Mouse (Mus musculus): Measurements from ENCODE around the gene Plekhg2. TPM values are rescaled to one million over a fixed set of nuclear protein-coding genes. Genes with fewer than 3 reads are reported as not detected.

The Plekhg2 gene
- polyA plus RNA-seq, 1 experiment from 2014 or later, result 45.3 TPM

DNA sequence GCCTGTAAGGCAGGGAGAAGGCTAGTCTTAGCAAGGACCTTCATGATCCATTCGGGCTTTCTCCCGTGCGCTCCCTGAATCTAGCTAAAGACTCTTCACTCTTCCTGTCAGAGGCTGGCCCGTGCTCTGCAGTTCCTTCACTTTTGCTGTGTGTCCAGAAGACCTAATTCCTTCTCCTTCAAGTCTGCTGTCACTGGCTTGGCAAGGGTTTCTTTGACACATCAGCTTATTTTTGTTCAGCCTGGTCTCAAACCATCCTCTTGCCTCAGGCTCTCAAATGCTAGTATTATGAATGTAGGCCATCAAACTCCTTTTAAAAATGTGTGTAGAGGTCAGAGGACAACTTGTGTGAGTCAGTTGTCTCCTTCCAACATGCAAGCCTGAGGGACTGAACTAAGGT is 11.2 kb upstream of the Plekhg2 start:
- ATAC-seq (no peak), DNase-seq (ENCODE audit: low read depth, low spot score) (no peak)
- CTCF ChIA-PET, result interaction anchor here (1.0 kb wide), 1 partner anchor 39 kb away, joined by 3 read pairs; no protein-coding TSS in a partner anchor
- TF ChIP-seq CTCF (IDR thresholded peaks at IDR 0.05), result no peak
- H3K27me3 ChIP-seq, result no peaks in the 10 kb centered on the region
- in situ Hi-C loops (cut with MboI; ENCODE audit: low pct_unique_long_range_greater_than_20kb), result no loop called here
- POLR2A ChIA-PET, result interaction anchor here (1.8 kb wide), 1 partner anchor 8 kb away, joined by 8 read pairs; no protein-coding TSS in a partner anchor

DNA sequence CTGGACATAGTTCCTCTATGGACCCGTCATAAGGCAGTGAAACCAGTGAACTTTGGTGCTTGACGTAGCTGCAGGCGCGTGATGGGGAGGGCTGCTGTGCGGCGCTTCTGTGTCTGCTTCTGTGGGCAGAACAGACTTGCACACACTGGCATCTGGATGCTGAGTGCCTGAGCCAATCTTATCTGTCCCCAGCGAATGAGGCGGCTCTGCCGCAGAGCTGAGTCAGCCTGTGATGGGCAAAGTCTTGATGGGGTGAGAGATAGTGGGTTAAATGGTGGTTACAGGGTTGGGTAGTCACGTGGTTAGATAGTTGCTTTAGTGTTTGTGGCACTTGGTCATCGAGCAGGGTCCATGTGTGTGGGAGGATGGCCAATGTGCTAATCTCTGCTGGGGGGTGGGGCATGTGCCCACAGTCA is 10.6 kb upstream of the Plekhg2 start:
- ATAC-seq (no peak), DNase-seq (ENCODE audit: low read depth, low spot score) (no peak)
- POLR2A ChIA-PET, result interaction anchor here (0.6 to 2.0 kb wide), 3 partner anchors 8 to 427 kb away, joined by 4 to 8 read pairs (median 7); partner anchors contain the start of gene Rps16
- CTCF ChIA-PET, result no interaction called here
- no peak for TF ChIP-seq CTCF (IDR thresholded peaks at IDR 0.05)
- in situ Hi-C loops (cut with MboI; ENCODE audit: low pct_unique_long_range_greater_than_20kb), result no loop called here
- H3K27me3 ChIP-seq, result no peaks in the 10 kb centered on the region

- in situ Hi-C loops (cut with MboI; ENCODE audit: low pct_unique_long_range_greater_than_20kb), result no loop called here
- no peak for TF ChIP-seq CTCF (IDR thresholded peaks at IDR 0.05)
- DNase-seq (ENCODE audit: low read depth, low spot score) (no peak), ATAC-seq (no peak)
- ChIA-PET CTCF (no interaction called here), POLR2A (interaction anchor here (0.6 to 2.0 kb wide), 2 partner anchors 32 to 427 kb away, joined by 4 to 7 read pairs; partner anchors contain the start of gene Rps16)
- no peaks in the 10 kb centered on the region for H3K27me3 ChIP-seq
Observed at GRCm38 (mm10) chr7:28382347-28382951, 10.1 kb upstream of the Plekhg2 start.

- POLR2A ChIA-PET, result interaction anchor here (0.5 to 2.0 kb wide), 2 partner anchors 24 to 31 kb away, joined by 3 to 7 read pairs; partner anchors contain the start of gene Rps16
- CTCF ChIA-PET, result no interaction called here
- H3K27me3 ChIP-seq, result no peaks in the 10 kb centered on the region
- in situ Hi-C loops (cut with MboI; ENCODE audit: low pct_unique_long_range_greater_than_20kb), result no loop called here
- ATAC-seq, result peak; percentile 14
- TF ChIP-seq CTCF (IDR thresholded peaks at IDR 0.05), result no peak
- no peak for DNase-seq (ENCODE audit: low read depth, low spot score)
Observed at GRCm38 (mm10) chr7:28381938-28382337, 9.5 kb upstream of the Plekhg2 start.

GRCm38 (mm10) chr7:28381017-28381790 is 8.8 kb upstream of the Plekhg2 start:
- no peaks in the 10 kb centered on the region for H3K27me3 ChIP-seq
- CTCF ChIA-PET, result no interaction called here
- no peak for TF ChIP-seq CTCF (IDR thresholded peaks at IDR 0.05)
- POLR2A ChIA-PET, result interaction anchor here (0.5 to 2.0 kb wide), 2 partner anchors 24 to 30 kb away, joined by 3 to 7 read pairs; partner anchors contain the start of gene Rps16
- in situ Hi-C loops (cut with MboI; ENCODE audit: low pct_unique_long_range_greater_than_20kb), result no loop called here
- ATAC-seq (peak; percentile 18), DNase-seq (ENCODE audit: low read depth, low spot score) (no peak)

DNA sequence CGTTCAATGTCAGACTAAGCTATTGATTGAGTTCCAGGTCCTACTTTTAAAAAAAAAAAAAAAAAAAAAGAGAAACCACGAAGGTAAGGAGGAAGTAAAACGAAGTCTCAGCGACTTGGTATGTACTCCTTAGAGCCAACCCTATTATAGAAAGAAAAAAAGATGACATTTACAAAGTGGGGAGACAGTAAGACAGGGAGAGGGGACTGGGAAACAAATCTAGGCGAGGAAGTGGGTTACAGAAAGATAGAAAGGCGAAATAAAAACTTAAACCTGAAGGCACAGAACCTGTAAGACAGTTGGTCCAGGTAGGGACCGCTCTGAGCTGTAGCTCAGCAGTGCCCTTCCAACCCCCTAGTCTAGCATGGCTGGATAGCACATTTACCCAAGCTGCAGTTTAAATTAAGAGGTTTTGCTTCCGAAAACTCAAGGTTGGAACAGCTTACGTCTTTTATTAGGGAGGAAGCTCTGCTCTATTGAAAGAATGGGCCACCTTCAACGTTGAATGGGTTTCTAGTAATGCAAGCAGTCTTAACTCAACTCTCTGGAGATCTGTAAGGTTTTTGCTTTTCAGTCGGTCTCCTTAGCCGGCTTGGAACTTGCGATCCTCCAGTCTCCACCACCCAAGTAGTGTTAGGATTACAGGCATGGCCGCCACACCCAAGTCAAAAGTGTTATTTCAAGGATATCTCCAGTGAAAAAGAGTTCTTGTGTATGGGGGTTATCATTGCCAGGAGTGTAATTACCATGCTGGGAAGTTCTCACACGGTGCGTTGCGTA is 8.0 kb upstream of the Plekhg2 start, which contains the start of gene Zfp36:
Gene Zfp36, minus strand, starts transcription at position 17 of the 780 bp plus-strand sequence.
- DNase-seq (ENCODE audit: low read depth, low spot score), result no peak
- H3K27me3 ChIP-seq, result no peaks in the 10 kb centered on the region
- ChIA-PET POLR2A (interaction anchor here (0.6 kb wide), 1 partner anchor 340 kb away, joined by 4 read pairs; no protein-coding TSS in a partner anchor), CTCF (interaction anchor here (1.3 kb wide), 1 partner anchor 29 kb away, joined by 3 read pairs; no protein-coding TSS in a partner anchor)
- TF ChIP-seq CTCF (IDR thresholded peaks at IDR 0.05), result no peak
- no peak for ATAC-seq
- in situ Hi-C loops (cut with MboI; ENCODE audit: low pct_unique_long_range_greater_than_20kb), result no loop called here

- ChIA-PET CTCF (interaction anchor here (1.5 kb wide), 1 partner anchor 31 kb away, joined by 5 read pairs; no protein-coding TSS in a partner anchor), POLR2A (interaction anchor here (1.4 to 4.6 kb wide), 2 partner anchors 7 to 13 kb away, joined by 5 to 14 read pairs; no protein-coding TSS in a partner anchor)
- DNase-seq (ENCODE audit: low read depth, low spot score), result no peak
- in situ Hi-C loops (cut with MboI; ENCODE audit: low pct_unique_long_range_greater_than_20kb), result no loop called here
- ATAC-seq, result peak; percentile 29
- H3K27me3 ChIP-seq, result no peaks in the 10 kb centered on the region
- no peak for TF ChIP-seq CTCF (IDR thresholded peaks at IDR 0.05)
Observed at GRCm38 (mm10) chr7:28378769-28379651, 6.6 kb upstream of the Plekhg2 start.

DNA sequence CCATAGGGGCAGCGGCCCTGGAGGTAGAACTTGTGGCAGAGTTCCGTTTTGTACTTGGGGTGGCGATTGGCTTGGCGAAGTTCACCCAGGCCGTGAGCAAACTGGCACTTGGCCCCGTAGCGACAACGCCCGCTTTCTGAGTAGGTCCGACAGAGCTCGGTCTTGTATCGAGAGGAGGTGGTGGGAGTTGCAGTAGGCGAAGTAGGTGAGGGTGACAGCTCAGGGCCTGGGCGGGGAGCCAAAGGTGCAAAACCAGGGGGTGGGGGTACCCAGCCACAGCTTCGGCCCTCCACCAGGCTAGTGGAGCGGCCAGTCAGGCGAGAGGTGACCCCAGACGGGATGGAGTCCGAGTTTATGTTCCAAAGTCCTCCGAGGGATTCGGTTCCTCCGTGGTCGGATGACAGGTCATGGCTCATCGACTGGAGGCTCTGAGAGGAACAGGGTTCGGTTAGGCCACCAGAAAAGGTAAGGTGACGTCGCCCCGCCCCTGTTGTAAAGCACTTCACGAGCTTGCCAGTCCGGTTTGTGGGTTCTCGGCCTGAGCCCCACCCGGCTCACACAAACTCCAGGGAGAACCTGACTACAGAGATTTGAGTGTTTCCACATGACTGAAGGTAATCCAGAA is 5.8 kb upstream of the Plekhg2 start:
- no peak for TF ChIP-seq CTCF (IDR thresholded peaks at IDR 0.05)
- in situ Hi-C loops (cut with MboI; ENCODE audit: low pct_unique_long_range_greater_than_20kb), result no loop called here
- ATAC-seq, result no peak
- no peak for DNase-seq (ENCODE audit: low read depth, low spot score)
- ChIA-PET POLR2A (interaction anchor here (0.5 to 4.6 kb wide), 3 partner anchors 8 to 32 kb away, joined by 3 to 14 read pairs (median 5); no protein-coding TSS in a partner anchor), CTCF (interaction anchor here (1.5 kb wide), 1 partner anchor 30 kb away, joined by 5 read pairs; no protein-coding TSS in a partner anchor)
- H3K27me3 ChIP-seq, result no peaks in the 10 kb centered on the region
